12 mouse cellular contexts compared by ENCODE assay signal in genomic region chr2:158616296-158616695, GRCm38 (mm10). TPM values are rescaled to one million over a fixed set of nuclear protein-coding genes. Genes with fewer than 3 reads are reported as not detected.
DNase-seq lines count a peak whose midpoint lies in the region; ATAC-seq lines count a peak whose summit lies in the region.
"Had no signal": no experiment of that assay in that cellular context is flagged by ENCODE, and none has a peak within 500 bp of the region (broad histone marks: within the 10 kb centered on the region; RNA-seq: fewer than 3 reads in every experiment).

No protein-coding gene starts in this region.

- H3K27me3 ChIP-seq in forebrain, embryonic 13.5 days: peaks cover 94% of the 10 kb centered on the region
- H3K27me3 ChIP-seq in limb, embryonic 12.5 days: peaks cover 100% of the 10 kb centered on the region
- no peaks in the 10 kb centered on the region for H3K27me3 ChIP-seq in splenic B cell, adult 2 months (ENCODE audit: control insufficient read depth, insufficient read depth, low read length, poor library complexity, severe bottlenecking)

- peaks cover 31% of the 10 kb centered on the region for H3K4me1 ChIP-seq in forebrain, embryonic 13.5 days
- H3K4me1 ChIP-seq in limb, embryonic 12.5 days (replicated peaks): peaks cover 23% of the 10 kb centered on the region

- H3K9ac ChIP-seq in forebrain, embryonic 13.5 days: peak overlapping the region; percentile 85
- no peak overlapping the region for H3K9ac ChIP-seq in limb, embryonic 12.5 days (replicated peaks)
- H3K9ac ChIP-seq: limb, embryonic 15.5 days had no signal

- ATAC-seq in forebrain, embryonic 13.5 days: peak; percentile 79
- ATAC-seq in limb, embryonic 12.5 days (ENCODE audit: insufficient number of reproducible peaks, insufficient read depth, low FRiP score, low TSS enrichment, low read depth): 0 out of 2 replicates have a peak, but pooled peaks have one; percentile 17

- peak overlapping the region; percentile 64 for H3K4me2 ChIP-seq in forebrain, embryonic 13.5 days
- H3K4me2 ChIP-seq in limb, embryonic 12.5 days: no peak overlapping the region
- H3K4me2 ChIP-seq: limb, embryonic 15.5 days had no signal

- WGBS in forebrain, embryonic 13.5 days: 1% methylated on average over 12 of the region's 12 CpGs
- under 1% methylated on average over 12 of the region's 12 CpGs for WGBS in limb, embryonic 12.5 days

- peak overlapping the region; percentile 54 for H3K4me3 ChIP-seq in forebrain, embryonic 13.5 days
- H3K4me3 ChIP-seq in limb, embryonic 12.5 days (replicated peaks): peak overlapping the region; percentile 13; the same call in 1 of the 2 replicates
- H3K4me3 ChIP-seq: limb, embryonic 15.5 days had no signal

- peak overlapping the region; percentile 55 for H3K27ac ChIP-seq in forebrain, embryonic 13.5 days
- H3K27ac ChIP-seq in limb, embryonic 12.5 days: no peak overlapping the region
- H3K27ac ChIP-seq: limb, embryonic 15.5 days; macrophage had no signal

- H3K9me3 ChIP-seq in forebrain, embryonic 13.5 days (replicated peaks): no peaks in the 10 kb centered on the region
- no peaks in the 10 kb centered on the region for H3K9me3 ChIP-seq in limb, embryonic 12.5 days
- H3K9me3 ChIP-seq: limb, embryonic 15.5 days had no signal

- H3K36me3 ChIP-seq in forebrain, embryonic 13.5 days (ENCODE audit: poor library complexity, severe bottlenecking): peaks cover 7% of the 10 kb centered on the region; the same call in 1 of the 2 replicates
- no peaks in the 10 kb centered on the region for H3K36me3 ChIP-seq in limb, embryonic 12.5 days
- H3K36me3 ChIP-seq in splenic B cell, adult 2 months (ENCODE audit: control insufficient read depth, insufficient read depth, low read length, poor library complexity, severe bottlenecking): no peaks in the 10 kb centered on the region
- H3K36me3 ChIP-seq: limb, embryonic 15.5 days had no signal

- peak; percentile 72 for DNase-seq in retina, postnatal 1 day
- no peak for DNase-seq in retina, embryonic 14.5 days (ENCODE audit: low spot score)
- peak; percentile 15 for DNase-seq in splenic B cell, adult 2 months (ENCODE audit: low read depth, low spot score)
- no peak for DNase-seq in MN1 (ENCODE audit: low spot score)
- no peak for DNase-seq in spleen, postnatal 36 days (ENCODE audit: low spot score in 2 of 2)
- no peak for DNase-seq in thymus, adult 18-20 months
- DNase-seq: adrenal gland, adult 2 months had no signal

RNA-seq across cellular contexts. Expression of gene Slc32a1, which starts 5.7 kb away (rescaled TPM):
- 4.8 and 5.6 TPM in 2 replicates for polyA plus RNA-seq in forebrain, embryonic 13.5 days (2015; fragmentation: Nextera tagmentation; extraction: Ambion mirVana)
- not detected in 2 replicates for polyA plus RNA-seq in limb, embryonic 12.5 days (2016; fragmentation: Nextera tagmentation; extraction: Ambion mirVana)
- polyA plus RNA-seq: adrenal gland, adult 2 months; heart, embryonic 16.5 days; limb, embryonic 15.5 days had no signal

RNA-seq across cellular contexts. Expression of gene Actr5, which starts 8.4 kb away (rescaled TPM):
- polyA plus RNA-seq in forebrain, embryonic 13.5 days (2015; fragmentation: Nextera tagmentation; extraction: Ambion mirVana): 11.5 and 14.1 TPM in 2 replicates
- polyA plus RNA-seq in limb, embryonic 12.5 days (2016; fragmentation: Nextera tagmentation; extraction: Ambion mirVana): 20.8 and 22.1 TPM in 2 replicates

RNA-seq across cellular contexts. Expression of gene Ppp1r16b, which starts 48.9 kb away (rescaled TPM):
- polyA plus RNA-seq in forebrain, embryonic 13.5 days (2015; fragmentation: Nextera tagmentation; extraction: Ambion mirVana): 7.8 and 8.4 TPM in 2 replicates
- 3.3 TPM in 2 replicates for polyA plus RNA-seq in limb, embryonic 12.5 days (2016; fragmentation: Nextera tagmentation; extraction: Ambion mirVana)

Comparison
In these comparisons a context has a peak if more than half of its experiments do, and no peak if none do; other contexts are left out.
1. DNase-seq: peak in retina, postnatal 1 day (single experiment) and splenic B cell, adult 2 months (single experiment); none in retina, embryonic 14.5 days (single experiment), MN1 (single experiment), spleen, postnatal 36 days (0 of 2) and thymus, adult 18-20 months (0 of 2).